Mouse (Mus musculus) heart, adult 2 months (tissue): ENCODE results near the gene Mdc1. TPM values are rescaled to one million over a fixed set of nuclear protein-coding genes. Genes with fewer than 3 reads are reported as not detected.

Source experiments
- DNase-seq, 2 experiments: peaks; one replicate each; pipeline ENCODE4 v3.0.0; 2021
- H3K27ac ChIP-seq: fragments of 200-600 bp; 2 replicates; pipeline ENCODE4 v1.8.1; 2022
- H3K27me3 ChIP-seq: fragments of 200-500 bp; 2 replicates; pipeline ENCODE4 v1.6.1; 2012; ENCODE audit warnings: mild to moderate bottlenecking, low read length, inconsistent platforms, mixed read lengths; ENCODE audit not compliant: control insufficient read depth, insufficient read depth
- H3K36me3 ChIP-seq: fragments of 200-500 bp; 2 replicates; pipeline ENCODE4 v1.6.1; 2012; ENCODE audit warnings: low read length, inconsistent platforms; ENCODE audit not compliant: control insufficient read depth, insufficient read depth
- H3K4me1 ChIP-seq: fragments of 200-500 bp; 2 replicates; pipeline ENCODE4 v1.6.1; 2011; ENCODE audit warnings: low read length; ENCODE audit not compliant: control insufficient read depth, insufficient read depth
- H3K4me3 ChIP-seq: fragments of 200-600 bp; 2 replicates; pipeline ENCODE4 v1.8.1; 2022
- H3K79me2 ChIP-seq: fragments of 200-500 bp; replicated peaks from 2 replicates; pipeline ENCODE4 v1.6.1; 2012; ENCODE audit warnings: mild to moderate bottlenecking, inconsistent platforms, low read length, moderate library complexity, mixed read lengths; ENCODE audit not compliant: control insufficient read depth, insufficient read depth
- H3K9ac ChIP-seq: fragments of 200-500 bp; 2 replicates; pipeline ENCODE4 v1.6.1; 2012; ENCODE audit warnings: low read depth, mild to moderate bottlenecking, control low read depth, inconsistent platforms, low read length, mixed read lengths
- CTCF ChIP-seq: fragments of 200-600 bp; IDR thresholded peaks from 2 replicates; pipeline ENCODE4 v1.8.1; 2022; ENCODE audit warnings: antibody characterized with exemption, mild to moderate bottlenecking, moderate library complexity
- EP300 ChIP-seq: fragments of 200-500 bp; IDR thresholded peaks from 2 replicates; pipeline ENCODE4 v1.6.1; 2011; ENCODE audit warnings: low read depth, low read length, control low read depth; ENCODE audit not compliant: insufficient read depth
- POLR2A ChIP-seq: fragments of 200-500 bp; IDR thresholded peaks from 2 replicates; pipeline ENCODE4 v1.6.1; 2011; ENCODE audit warnings: mild to moderate bottlenecking, low read depth, low read length, control low read depth; ENCODE audit not compliant: insufficient read depth
- WGBS: fragments of 180-500 bp; shearing (Covaris S2); methylation state at CpG from one replicate; pipeline ENCODE4 v1.1.7; 2018; 5-methylcytosine and 5-hydroxymethylcytosine counted together
- intact Hi-C: fragments of 180-260 bp; cut with DNase I; formaldehyde crosslinking; loops from one replicate; pipeline ENCODE4 v1.15.1; 2025
- polyA plus RNA-seq: library from polyadenylated mRNA; depleted of rRNA; stranded (reverse); fragments of >200 nt; gene quantifications from 2 replicates; pipeline ENCODE4 v1.2.3, GENCODE M21; 2012
- total RNA-seq, 2 experiments: library from RNA; stranded (reverse); gene quantifications; 2 replicates each; pipeline ENCODE4 v1.2.3; 2021

The Mdc1 gene
- total and polyA plus RNA-seq, 3 experiments = 4.2 to 13.3 (median 13.2) TPM

DNA sequence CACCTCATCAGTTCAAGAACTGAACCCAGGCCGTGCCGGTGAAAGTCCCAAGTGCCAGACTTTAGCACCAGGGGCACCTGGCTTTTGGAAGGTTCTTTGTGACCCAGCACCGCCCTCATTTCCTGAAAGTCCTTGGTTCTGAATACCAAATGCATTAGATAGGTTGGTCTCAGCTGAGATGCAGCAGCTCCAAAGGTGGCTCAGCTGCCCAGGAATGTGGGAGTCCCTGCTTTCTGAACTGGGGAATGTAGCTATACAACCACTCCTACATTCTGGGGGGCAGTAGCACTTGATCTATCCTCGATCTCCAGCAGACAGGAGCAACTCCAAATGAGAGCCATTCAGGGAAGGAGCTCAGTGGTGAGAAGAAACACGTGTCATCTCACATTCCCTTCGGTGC lies 28.6 kb upstream of the Mdc1 start:
- Histone ChIP-seq H3K27me3 (no peaks in the 10 kb centered on the region), H3K79me2 (no peaks in the 10 kb centered on the region), H3K36me3 (peaks cover 11% of the 10 kb centered on the region), H3K4me3 (no peak overlapping the region), H3K4me1 (peaks cover 37% of the 10 kb centered on the region), H3K9ac (peak overlapping the region; percentile 47), H3K27ac (peak overlapping the region; percentile 94)
- WGBS = 31% methylated on average over 6 of the region's 6 CpGs
- no peak for TF ChIP-seq EP300
- TF ChIP-seq POLR2A = no peak
- TF ChIP-seq CTCF = no peak
- intact Hi-C loops = no loop called here
- DNase-seq = peak; percentile 39 to 43

DNA sequence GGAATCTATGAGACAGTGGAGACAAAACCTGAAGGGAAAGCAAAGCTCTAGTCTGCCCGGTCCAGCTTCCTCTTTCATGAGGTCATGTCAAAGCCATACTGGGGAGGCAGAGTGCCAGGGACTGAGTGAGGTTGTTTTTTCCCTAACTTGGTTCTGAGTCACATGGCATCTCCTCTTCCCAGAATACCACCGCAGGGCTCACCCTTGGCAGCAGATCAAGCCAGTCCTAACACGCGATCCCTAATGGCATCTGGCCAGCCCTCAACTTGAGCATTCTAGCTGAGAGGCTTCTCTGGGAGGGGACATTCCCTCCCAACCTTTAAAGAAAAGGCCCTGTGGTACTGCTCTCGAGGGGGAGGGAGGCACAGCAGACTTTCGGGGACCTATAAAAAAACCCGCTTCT lies 28.1 kb upstream of the Mdc1 start:
- Histone ChIP-seq H3K36me3 (peaks cover 11% of the 10 kb centered on the region), H3K4me3 (no peak overlapping the region), H3K4me1 (peaks cover 35% of the 10 kb centered on the region), H3K79me2 (no peaks in the 10 kb centered on the region), H3K27me3 (no peaks in the 10 kb centered on the region), H3K9ac (peak overlapping the region; percentile 47), H3K27ac (peak overlapping the region; percentile 94)
- TF ChIP-seq CTCF (no peak), EP300 (peak; percentile 95), POLR2A (no peak)
- intact Hi-C loops = no loop called here
- peak; percentile 89 to 94 for DNase-seq
- WGBS = 4% methylated on average over 7 of the region's 7 CpGs

DNA sequence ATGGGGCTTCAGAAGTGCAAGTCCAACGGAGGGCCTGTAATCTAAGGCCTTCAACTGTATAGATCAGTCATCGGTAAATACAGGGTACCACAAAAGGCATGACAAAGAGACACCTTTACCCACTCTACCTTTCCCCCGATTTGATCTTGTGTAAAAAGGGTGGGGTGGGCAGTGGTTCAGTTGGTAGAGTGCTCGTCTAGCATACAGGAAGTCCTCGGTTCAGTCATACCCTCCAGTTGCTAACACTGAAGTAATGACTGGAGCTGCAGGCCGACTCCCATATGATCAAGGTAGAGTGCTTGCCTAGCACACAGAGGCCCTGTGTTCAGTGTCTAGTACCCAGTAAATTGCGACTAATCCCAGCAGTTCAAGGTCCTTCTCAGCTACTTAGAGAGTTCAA lies 27.7 kb upstream of the Mdc1 start:
- H3K9ac ChIP-seq = peak overlapping the region; percentile 25; the same call in 1 of the 2 replicates
- no peak for TF ChIP-seq CTCF
- TF ChIP-seq POLR2A = no peak
- no peak for TF ChIP-seq EP300
- no peaks in the 10 kb centered on the region for H3K79me2 ChIP-seq
- peak overlapping the region; percentile 94 for H3K27ac ChIP-seq
- intact Hi-C loops = no loop called here
- WGBS = 39% methylated on average over 7 of the region's 7 CpGs
- H3K27me3 ChIP-seq = no peaks in the 10 kb centered on the region
- H3K4me3 ChIP-seq = no peak overlapping the region
- peak in 1 of 2 experiments; percentile 38 for DNase-seq
- H3K4me1 ChIP-seq = peaks cover 32% of the 10 kb centered on the region
- H3K36me3 ChIP-seq = peaks cover 10% of the 10 kb centered on the region

DNA sequence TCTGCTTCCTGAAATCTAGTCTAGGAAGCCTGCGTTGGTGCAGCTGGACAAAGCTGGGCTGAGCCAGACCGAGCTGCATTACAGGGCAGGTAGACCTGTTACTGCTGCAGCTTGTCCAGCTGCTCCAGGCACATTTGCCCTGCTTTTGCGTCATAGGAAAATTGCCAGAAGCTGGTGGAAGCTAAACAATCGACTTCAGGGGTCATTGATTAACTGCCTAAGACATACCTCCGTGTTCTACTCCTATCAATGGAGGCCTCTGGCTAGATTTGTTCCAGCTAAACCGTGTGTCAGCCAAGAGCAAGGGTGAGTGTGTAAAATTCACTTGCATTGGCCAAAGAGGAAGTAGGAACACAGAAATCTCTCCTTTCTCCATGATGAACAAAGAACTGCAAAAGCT lies 26.6 kb upstream of the Mdc1 start:
- 26% methylated on average over 6 of the region's 6 CpGs for WGBS
- Histone ChIP-seq H3K4me3 (no peak overlapping the region), H3K36me3 (peaks cover 9% of the 10 kb centered on the region), H3K4me1 (peaks cover 29% of the 10 kb centered on the region), H3K9ac (0 out of 2 replicates have a peak overlapping the region, but pooled peaks have one; percentile 3), H3K27ac (peak overlapping the region; percentile 62), H3K79me2 (no peaks in the 10 kb centered on the region), H3K27me3 (no peaks in the 10 kb centered on the region)
- TF ChIP-seq CTCF = no peak
- TF ChIP-seq EP300 = no peak
- TF ChIP-seq POLR2A = no peak
- no peak for DNase-seq
- intact Hi-C loops = no loop called here

DNA sequence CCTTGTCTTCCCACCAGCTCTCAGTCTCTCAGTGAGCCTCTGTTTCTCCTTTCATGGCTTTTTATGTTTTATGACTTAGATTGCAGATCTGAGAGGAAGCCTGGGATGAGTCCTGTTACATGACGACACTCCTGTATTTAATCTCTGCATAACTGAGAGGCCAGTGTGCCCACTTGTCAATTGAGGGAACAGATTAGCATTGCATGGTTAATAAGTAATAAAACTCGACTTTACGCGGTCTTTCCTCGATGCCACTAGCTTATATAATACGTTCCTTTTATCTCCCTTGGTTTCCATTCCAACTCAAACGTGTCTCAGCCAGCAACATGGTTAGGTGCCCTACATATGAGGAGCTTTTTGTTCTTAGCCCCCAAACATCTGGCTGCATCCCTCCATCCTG lies 25.5 kb upstream of the Mdc1 start:
- H3K9ac ChIP-seq = no peak overlapping the region

DNA sequence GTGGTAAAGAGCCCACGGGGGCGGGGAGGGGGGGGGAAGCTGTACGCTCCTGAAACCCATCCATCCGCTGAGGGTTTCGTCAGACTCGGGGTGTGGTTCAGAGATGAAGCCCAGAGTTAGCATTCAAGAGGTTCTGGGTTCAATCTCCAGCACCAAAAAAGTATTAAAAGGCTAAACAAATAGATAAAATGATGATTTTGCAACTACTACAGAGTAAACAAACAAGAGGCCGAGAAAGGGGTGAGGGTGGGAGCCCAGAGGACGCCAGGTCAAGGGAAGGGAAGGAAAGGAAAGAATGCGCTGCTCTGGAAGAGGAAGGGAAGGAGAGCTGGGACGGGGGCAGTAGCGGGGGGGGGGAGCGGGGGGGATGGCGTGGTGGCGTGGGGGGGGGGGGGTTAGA lies 24.6 kb upstream of the Mdc1 start:
- WGBS = 72% methylated on average over 9 of the region's 14 CpGs
- DNase-seq = no peak
- Histone ChIP-seq H3K4me3 (no peak overlapping the region), H3K27ac (no peak overlapping the region; the same call in 1 of the 2 replicates), H3K4me1 (peaks cover 27% of the 10 kb centered on the region), H3K79me2 (no peaks in the 10 kb centered on the region), H3K36me3 (peaks cover 9% of the 10 kb centered on the region), H3K27me3 (no peaks in the 10 kb centered on the region), H3K9ac (no peak overlapping the region)
- TF ChIP-seq CTCF (no peak), POLR2A (no peak), EP300 (no peak)
- intact Hi-C loops = no loop called here

More for the DNA sequence above, 25.5 kb upstream of the Mdc1 start:
- DNase-seq = no peak
- Histone ChIP-seq H3K79me2 (no peaks in the 10 kb centered on the region), H3K36me3 (peaks cover 9% of the 10 kb centered on the region), H3K27me3 (no peaks in the 10 kb centered on the region), H3K4me3 (no peak overlapping the region), H3K27ac (peak overlapping the region; percentile 7; the same call in 1 of the 2 replicates), H3K4me1 (peaks cover 28% of the 10 kb centered on the region)
- no peak for TF ChIP-seq POLR2A
- TF ChIP-seq EP300 = no peak
- TF ChIP-seq CTCF = no peak
- WGBS = 56% methylated on average over 7 of the region's 7 CpGs
- intact Hi-C loops = no loop called here
